20 mouse cellular contexts compared by ENCODE assay signal in genomic region chr7:91098521-91098920, GRCm38 (mm10).
A peak's percentile ranks its signal among the peaks of the same experiment; 100 is the strongest.
DNase-seq lines count a peak whose midpoint lies in the region; ATAC-seq and TF ChIP-seq lines count a peak whose summit lies in the region.
"Had no signal": no experiment of that assay in that cellular context is flagged by ENCODE, and none has a peak within 500 bp of the region (broad histone marks: within the 10 kb centered on the region; RNA-seq: fewer than 3 reads in every experiment).

No protein-coding gene starts in this region.

- no peaks in the 10 kb centered on the region for H3K27me3 ChIP-seq in cerebellum, adult 2 months (ENCODE audit: control insufficient read depth, insufficient read depth, low read length)
- H3K27me3 ChIP-seq: embryonic facial prominence, embryonic 13.5 days; embryonic facial prominence, embryonic 15.5 days; forebrain, embryonic 12.5 days; forebrain, embryonic 15.5 days had no signal

- no peak overlapping the region for H3K4me3 ChIP-seq in cerebellum, adult 2 months (replicated peaks; ENCODE audit: insufficient read depth, low read depth, low read length)
- H3K4me3 ChIP-seq: embryonic facial prominence, embryonic 13.5 days; embryonic facial prominence, embryonic 15.5 days; erythroblast, embryonic 14.5 days; forebrain, embryonic 10.5 days; forebrain, embryonic 12.5 days; forebrain, embryonic 15.5 days had no signal

- no peaks in the 10 kb centered on the region for H3K4me1 ChIP-seq in cerebellum, adult 2 months (ENCODE audit: control insufficient read depth, insufficient read depth, low read length)
- H3K4me1 ChIP-seq: embryonic facial prominence, embryonic 13.5 days; embryonic facial prominence, embryonic 15.5 days; forebrain, embryonic 10.5 days; forebrain, embryonic 12.5 days; forebrain, embryonic 15.5 days had no signal

- TF ChIP-seq CTCF in cerebellum, adult 2 months (IDR thresholded peaks at IDR 0.05; ENCODE audit: borderline replicate concordance, insufficient read depth, low read depth, low read length): no peak

- 91% methylated on average over 3 of the region's 3 CpGs for WGBS in cerebellum, adult 2 months

- no peak for DNase-seq in frontal cortex, postnatal 14 days (ENCODE audit: low spot score in 2 of 2)
- peak; percentile 20 for DNase-seq in right cerebral cortex, adult 18-20 months
- no peak for DNase-seq in right cerebral cortex, postnatal 10 days (ENCODE audit: low spot score in 2 of 2)
- DNase-seq in cerebellum, adult 2 months: no peak
- DNase-seq: adrenal gland, adult 2 months; adrenal gland, postnatal 10 days; adrenal gland, postnatal 25 days; cerebellum, adult 11-12 months; cerebellum, adult 8-10 months; cerebellum, adult 9-11 months; cerebellum, postnatal 14 days; cerebellum, postnatal 36 days; embryo, embryonic 11 days had no signal

- ATAC-seq in frontal cortex, adult (ENCODE audit: low TSS enrichment): peak; percentile 27; the same call in 1 of the 2 replicates
- ATAC-seq: forebrain, embryonic 15.5 days had no signal

- no peak for TF ChIP-seq POLR2A in cerebellum, adult 2 months (IDR thresholded peaks at IDR 0.05; ENCODE audit: borderline replicate concordance, insufficient read depth, low read length)

- H3K27ac ChIP-seq in cerebellum, adult 2 months (ENCODE audit: insufficient read depth, low read length): no peak overlapping the region
- H3K27ac ChIP-seq: embryonic facial prominence, embryonic 13.5 days; embryonic facial prominence, embryonic 15.5 days; forebrain, embryonic 10.5 days; forebrain, embryonic 12.5 days; forebrain, embryonic 15.5 days had no signal
